ENCODE assay signal across 8 mouse cellular contexts in the genomic region with DNA sequence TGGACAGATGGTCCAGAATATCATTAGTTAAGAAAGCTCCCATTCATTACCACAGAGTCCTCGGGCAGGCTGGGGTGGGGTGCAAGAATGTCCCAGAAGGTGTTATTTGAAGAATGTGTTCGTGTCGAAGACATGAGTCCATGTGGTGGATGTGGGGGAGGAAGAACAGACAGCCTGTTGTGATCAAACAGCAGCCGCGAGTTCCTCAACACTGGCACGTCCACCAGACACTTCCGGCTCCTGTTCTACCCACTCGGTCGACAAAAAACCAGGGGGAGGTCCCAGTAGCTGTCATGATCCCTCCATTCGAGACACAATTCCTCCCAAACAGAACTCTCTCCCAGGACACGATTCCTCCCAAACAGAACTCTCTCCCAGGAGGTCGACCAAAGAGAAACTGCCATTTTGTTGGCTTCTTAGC.
A peak's percentile ranks its signal among the peaks of the same experiment; 100 is the strongest.
DNase-seq lines count a peak whose midpoint lies in the region; ATAC-seq lines count a peak whose summit lies in the region.

No protein-coding gene starts in this region.

- no peak for ATAC-seq in heart, embryonic 12.5 days (ENCODE audit: insufficient number of reproducible peaks, low FRiP score)

- H3K27ac ChIP-seq in heart, embryonic 12.5 days (ENCODE audit: poor library complexity, severe bottlenecking), result no peak overlapping the region

- H3K9ac ChIP-seq in heart, embryonic 12.5 days, result no peak overlapping the region

- H3K4me3 ChIP-seq in heart, embryonic 12.5 days, result peak overlapping the region; percentile 29

- WGBS in heart, embryonic 12.5 days, result 21% methylated on average over 12 of the region's 12 CpGs

- no peaks in the 10 kb centered on the region for H3K36me3 ChIP-seq in heart, embryonic 12.5 days

- no peaks in the 10 kb centered on the region for H3K9me3 ChIP-seq in heart, embryonic 12.5 days (replicated peaks)

- peak; percentile 58 for DNase-seq in embryo, embryonic 10 days (ENCODE audit: low spot score)
- DNase-seq in embryo, embryonic 9.5 days (ENCODE audit: extremely low spot score), result no peak
- peak; percentile 56 for DNase-seq in adrenal gland, postnatal 14 days
- peak; percentile 66 to 84 for DNase-seq in left cerebral cortex, adult 18-20 months (ENCODE audit: low spot score in 2 of 2)
- DNase-seq in lung, postnatal 36 days, result peak; percentile 87
- peak; percentile 65 for DNase-seq in thymus, postnatal 0 days (ENCODE audit: low spot score)
- DNase-seq in gastrocnemius, postnatal 10 days, result no peak

- peak overlapping the region; percentile 58 for H3K4me2 ChIP-seq in heart, embryonic 12.5 days

- peaks cover 25% of the 10 kb centered on the region for H3K4me1 ChIP-seq in heart, embryonic 12.5 days (replicated peaks)

- H3K27me3 ChIP-seq in heart, embryonic 12.5 days (replicated peaks), result no peaks in the 10 kb centered on the region

Comparison
In these comparisons a context has a peak if more than half of its experiments do, and no peak if none do; other contexts are left out.
1. DNase-seq: peak in embryo, embryonic 10 days (single experiment), adrenal gland, postnatal 14 days (single experiment), left cerebral cortex, adult 18-20 months (2 of 2), lung, postnatal 36 days (single experiment) and thymus, postnatal 0 days (single experiment); none in embryo, embryonic 9.5 days (single experiment) and gastrocnemius, postnatal 10 days (single experiment).